Mouse (Mus musculus) spleen, postnatal 14 days (tissue): ENCODE results near the gene Rln3.

Source experiments
- DNase-seq, 2 experiments: peaks; one replicate each; pipeline ENCODE4 v3.0.0; 2021 to 2022; ENCODE audit warnings: low spot score in 2 of 2

The Rln3 gene

GRCm38 (mm10) chr8:83996567-83997505 is 48.0 kb downstream of the Rln3 start:
- DNase-seq = peak; percentile 73 to 74

DNA sequence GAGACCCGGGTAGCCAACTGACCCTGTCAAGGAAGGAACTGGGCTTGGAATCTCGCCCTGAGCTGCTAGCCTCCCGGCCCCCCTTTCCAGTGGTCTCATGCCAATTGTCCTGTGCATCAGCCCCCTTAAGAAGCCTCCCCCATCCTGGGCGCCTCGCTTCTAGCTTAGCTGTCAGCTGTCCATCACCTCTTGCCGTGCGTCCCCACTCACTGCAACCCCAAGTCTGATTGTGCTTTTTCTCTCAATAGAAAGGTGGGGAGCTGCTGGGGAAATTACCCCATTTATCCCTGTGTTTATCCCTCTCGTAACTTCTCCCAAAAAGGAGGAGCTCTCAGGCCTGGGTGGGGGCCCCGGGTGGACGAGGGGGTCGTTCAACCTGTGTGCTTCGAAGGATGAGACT is 48.8 kb downstream of the Rln3 start:
- DNase-seq = no peak

- DNase-seq = no peak
Measured at GRCm38 (mm10) chr8:83994030-83994429, 50.8 kb downstream of the Rln3 start.
